Mouse (Mus musculus) right cerebral cortex, postnatal 25 days (tissue): ENCODE measurements around the gene Dlx6.
A peak's percentile ranks its signal among the peaks of the same experiment; 100 is the strongest.

Experiments used
- DNase-seq: peaks from one replicate; pipeline ENCODE4 v3.0.0; 2022

Dlx6 gene

DNA sequence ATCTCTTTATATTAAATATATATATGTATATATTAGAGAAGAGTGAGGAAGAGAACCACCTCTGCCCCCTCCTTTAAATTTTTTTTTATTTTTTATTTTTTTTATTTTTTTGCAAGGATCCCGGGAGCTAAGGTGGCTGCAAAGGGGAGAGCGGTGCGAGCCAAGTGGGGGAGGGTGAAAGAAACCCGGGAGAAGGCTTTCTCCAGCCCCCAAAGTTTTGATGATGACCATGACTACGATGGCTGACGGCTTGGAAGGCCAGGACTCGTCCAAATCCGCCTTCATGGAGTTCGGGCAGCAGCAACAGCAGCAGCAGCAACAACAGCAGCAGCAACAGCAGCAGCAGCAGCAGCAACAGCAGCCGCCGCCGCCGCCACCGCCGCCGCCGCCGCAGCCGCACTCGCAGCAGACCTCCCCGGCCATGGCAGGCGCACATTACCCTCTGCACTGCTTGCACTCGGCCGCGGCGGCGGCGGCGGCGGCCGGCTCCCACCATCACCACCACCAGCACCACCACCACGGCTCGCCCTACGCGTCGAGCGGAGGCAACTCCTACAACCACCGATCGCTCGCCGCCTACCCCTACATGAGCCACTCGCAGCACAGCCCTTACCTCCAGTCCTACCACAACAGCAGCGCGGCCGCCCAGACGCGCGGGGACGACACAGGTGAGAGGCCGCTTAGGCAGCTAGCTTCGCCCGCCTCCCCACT, at the start of gene Dlx6:
Dlx6 (plus strand) TSS at position 175 of the 711 bp plus-strand sequence.
- DNase-seq = no peak

DNA sequence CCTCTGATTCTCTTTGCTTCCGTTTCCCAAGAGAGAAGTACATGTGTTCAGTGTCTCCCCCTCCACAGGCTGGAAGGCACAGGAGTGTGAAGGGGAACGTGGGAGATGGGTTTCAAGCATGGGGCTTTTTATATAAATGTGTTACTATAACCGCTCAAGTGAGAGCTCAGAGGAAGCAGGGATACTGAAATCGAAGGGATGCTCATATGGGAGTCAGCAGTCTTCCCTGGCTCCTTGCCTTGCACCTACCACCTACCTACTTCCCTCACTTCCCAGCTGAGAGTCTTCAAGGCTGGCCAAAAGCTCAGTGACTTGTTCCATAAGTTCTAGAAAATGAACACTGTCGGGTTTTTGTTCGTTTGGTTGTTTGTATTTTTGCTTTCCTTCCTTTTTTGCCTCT, 46.3 kb upstream of the Dlx6 start:
- peak; percentile 36 for DNase-seq

DNA sequence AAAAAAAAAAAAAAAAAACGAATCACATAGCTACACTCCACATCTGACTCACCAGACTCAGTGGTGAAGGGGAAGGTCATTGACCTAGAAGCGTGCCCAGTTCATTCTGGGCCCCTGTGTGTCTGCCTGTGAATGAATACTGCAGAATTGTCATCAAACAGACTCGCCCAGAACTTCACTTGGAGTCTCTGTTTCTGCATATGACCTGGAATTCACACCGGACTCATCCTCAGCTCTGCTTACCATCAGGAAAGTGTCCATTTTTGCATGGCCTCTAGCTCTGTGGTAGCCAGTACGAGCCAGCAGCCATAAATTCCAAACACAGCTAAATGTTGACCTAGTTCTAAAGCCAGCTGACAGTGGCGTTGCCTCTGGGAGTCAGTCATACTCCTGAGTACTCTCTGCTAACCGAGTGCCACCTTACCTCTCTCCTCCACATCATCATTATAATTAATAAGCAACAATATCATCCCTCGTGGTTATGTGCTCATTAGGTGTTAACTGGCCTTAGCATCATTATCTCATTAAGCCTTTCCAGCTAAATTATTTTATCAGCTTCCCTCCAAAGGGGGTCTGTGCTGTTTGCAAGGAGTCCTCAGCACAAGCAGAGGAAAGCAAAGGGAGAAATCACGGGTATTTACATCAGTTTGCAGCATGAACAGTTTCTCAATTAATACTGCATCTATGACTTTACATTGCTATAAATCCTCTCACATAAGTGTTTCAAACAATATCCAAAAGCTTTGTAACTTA, 44.9 kb upstream of the Dlx6 start:
- no peak for DNase-seq

DNA sequence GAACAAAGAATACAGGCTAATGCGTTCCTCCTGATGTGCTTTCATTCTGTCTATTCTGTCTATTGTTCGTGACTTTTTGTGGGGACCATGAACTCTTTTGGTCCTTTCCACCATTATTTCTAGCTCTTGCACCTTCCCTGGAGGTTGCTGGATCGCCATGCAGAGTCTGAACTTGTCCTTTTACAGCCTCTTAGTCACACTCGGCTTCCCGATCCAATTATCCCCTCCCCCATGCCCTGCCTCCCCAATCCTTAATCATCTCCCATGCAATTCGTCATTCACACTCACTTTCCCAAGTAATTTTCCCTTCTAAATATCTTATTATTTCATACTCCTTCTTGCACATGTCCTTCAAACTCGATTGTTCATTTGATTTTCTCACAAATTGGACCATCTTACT, 44.0 kb upstream of the Dlx6 start:
- DNase-seq = no peak

DNA sequence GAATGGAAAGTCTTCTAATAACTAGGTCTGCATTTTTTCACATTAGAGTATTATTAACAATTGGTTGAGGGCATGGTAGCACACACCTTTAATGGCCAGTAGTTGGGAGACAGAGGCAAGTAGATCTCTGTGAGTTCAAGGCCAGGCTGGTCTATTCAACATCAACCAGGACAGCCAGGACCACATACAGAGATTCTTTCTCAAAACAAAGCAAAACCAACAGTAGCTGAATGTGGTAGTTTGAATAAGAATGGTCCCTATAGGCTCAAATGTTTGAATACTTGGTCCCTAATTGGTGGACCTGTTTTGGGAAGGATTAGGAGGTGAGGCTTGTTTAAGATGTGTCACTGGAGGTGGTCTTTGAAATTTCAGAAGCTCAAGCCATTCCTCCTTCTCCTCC, 37.8 kb upstream of the Dlx6 start:
- no peak for DNase-seq

DNA sequence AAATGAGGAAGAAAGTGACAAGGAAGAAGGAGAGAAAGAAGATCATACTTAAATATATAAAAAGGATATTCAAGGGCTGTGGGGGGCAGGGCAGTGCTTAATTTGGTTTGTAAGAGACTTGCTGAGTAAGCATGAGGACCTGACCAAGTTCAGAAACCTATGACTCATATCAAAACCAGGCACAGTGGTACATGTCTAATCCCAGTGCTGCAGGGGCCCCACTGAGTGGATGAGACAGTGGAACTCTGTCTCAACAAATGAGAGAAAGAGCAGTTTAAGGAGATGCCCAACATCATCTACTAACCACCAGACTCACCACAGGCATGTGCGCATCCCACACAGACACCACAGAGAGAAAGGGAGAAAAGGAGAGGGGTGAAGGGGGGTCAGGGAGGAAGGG, 36.3 kb upstream of the Dlx6 start:
- DNase-seq = no peak

DNA sequence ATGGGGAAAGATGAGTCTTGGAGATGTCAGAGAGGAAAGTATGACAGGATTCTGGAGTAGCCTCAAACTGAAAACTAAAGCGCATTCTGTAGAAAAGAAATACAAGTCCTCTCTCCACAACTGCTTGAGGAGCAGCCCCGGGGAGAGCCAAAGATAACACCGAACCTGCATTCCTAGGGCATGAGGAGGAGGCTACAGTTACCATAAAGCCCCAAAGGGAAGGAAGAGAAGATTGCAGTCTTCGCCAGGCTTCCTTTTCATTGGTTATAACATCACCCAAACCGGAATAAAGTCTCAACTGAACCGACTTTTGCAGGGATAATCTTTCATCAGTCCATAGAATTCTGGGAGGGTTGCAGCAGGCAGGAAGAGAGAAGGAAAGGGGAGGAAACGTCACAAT, 32.7 kb upstream of the Dlx6 start:
- DNase-seq = no peak

DNA sequence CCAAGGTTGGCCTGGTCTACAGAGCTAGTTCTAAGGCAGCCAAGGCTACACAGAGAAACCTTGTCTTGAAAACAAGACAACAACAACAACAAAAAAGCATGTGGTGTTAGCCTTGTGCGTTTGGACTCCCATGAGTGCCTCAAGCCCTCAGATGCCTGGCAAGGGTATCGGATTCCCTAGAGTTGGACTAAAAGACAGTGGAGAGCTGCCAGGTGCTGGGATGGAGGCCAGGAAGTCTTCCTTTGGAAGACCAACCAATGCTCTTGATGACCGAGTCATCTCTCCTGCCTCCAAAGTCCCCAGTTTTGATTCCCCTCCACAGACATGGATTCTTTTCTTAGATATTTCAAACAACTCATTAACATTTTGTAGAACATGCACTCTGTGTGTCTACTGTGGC, 29.8 kb upstream of the Dlx6 start:
- no peak for DNase-seq

DNA sequence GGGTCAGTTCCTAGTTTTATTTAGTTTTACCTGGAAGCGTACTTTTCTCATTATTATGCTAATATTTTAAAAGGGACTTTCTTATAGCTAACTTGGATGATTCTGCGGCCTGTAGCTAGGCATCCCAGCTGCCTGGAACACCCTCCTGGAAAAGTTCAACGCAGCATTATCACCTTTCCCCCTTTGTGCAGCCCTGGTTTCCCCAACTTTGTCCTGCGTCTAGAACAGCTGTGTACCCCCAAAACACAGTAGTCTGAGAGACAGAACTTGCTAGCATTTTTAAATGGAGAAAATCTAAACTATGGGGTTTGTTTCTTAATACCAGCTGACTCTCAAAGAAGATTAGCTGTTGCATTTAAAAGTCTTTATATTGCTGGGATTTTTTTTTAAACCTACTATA, 14.6 kb upstream of the Dlx6 start:
- DNase-seq = no peak

DNA sequence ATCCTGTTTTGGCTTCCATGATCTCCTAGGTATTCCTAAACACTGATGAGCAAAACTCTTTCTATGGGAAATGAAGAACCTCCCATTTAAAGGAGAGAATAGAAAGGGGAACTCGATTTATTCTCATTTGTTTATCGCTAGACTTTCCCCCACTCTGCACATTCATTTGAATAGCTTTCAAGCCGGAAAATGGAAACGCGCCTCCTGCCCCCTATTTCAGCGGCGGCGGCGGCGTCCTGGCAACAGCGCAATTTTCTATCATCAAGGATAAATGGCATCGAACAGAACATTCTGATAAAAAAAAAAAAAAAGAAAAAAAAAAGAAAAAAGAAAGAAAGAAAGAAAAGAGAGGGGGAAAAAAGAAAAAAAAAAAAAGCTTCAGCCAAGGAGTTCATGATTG, 13.4 kb upstream of the Dlx6 start:
- DNase-seq = no peak

DNA sequence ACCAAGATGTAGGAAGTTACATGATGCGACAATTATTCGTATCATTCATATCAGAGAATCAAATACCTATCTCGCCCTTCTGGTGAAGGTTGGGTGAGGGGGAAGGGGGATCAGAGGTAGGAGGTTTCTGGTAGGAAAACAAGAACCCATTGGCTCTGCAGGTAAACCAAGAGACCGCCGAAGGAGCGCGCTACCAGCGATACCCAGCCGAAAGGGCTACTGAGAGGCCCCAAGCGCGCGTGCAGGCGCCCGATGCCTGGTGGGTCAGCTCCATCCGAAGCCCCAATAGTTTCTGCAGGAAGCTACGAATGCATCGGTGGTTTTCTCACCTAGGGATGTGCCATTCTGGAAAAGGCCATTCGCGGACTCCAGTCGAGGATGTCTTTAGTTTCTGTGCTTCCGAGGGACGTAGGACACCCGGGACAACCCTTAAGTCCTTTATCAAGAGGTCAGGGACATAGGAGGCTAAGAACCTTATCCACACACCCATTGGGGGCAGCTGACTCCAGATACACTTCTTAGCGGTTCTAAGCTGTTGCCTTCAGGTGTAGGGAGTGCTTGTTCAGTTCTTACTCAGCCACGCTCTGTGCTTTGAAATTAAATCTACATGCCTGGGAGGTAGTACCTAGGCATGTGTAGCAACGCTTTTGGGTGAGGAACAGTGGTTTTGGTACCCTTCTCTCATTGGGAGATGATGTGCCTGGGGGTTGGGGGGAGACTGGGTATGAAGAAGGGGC, 12.6 kb upstream of the Dlx6 start:
- no peak for DNase-seq

DNA sequence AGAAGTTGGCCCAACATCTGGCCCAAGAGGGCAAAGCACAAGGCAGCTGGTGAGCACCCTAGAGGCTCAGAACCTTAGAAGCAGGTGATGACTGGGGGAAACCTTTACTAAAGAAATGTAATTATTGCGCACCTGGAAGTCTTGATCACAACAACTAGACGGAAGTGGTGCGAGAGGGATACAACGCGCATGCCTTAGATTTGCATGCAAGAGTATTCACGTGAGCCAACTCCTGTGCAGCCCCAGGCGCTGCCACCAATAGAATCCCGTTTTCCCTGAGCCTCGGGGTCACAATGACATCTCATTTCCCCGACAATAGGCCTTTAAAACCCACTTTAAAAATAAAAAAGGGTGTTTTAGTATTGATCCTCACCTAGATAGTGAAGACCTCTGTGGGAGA, 12.0 kb upstream of the Dlx6 start:
- DNase-seq = no peak

DNA sequence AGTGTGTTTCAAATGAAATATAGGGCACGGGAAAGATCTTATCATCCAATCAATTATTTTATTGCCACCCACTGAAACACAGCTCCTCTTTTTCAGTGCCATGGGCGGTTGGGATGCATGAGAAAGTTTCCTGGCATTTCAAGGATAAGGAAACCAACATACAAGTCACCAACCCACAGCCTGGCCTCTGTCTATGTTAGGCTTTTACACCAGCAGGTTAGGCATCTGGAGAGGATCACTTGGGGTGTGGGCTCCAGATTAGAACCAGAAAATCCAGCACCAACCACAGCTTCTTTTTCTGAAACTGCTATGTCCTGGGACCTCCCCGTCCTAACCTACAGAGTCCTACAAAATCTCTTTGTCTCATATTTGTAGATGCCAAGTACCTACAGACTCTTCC, 10.2 kb upstream of the Dlx6 start:
- DNase-seq = no peak

DNA sequence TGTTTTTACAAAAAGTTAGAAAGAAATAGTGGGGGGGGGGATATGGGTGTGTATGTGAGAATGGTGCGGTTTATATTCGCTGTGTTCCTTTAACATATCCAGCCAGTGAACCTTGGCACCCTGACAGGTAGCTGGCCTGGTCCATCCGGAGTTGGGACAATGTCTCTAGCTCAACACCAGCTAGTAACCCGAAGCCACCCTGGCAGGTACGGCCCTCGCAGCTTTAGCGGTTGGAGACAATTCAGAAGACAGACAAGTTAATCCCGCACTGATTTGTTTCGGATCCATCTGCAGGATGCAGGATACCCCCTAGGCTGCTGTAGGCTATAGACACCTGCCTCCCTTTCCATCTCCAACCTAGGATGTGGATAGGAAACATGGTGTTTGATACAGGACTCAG, 9.0 kb upstream of the Dlx6 start:
- DNase-seq = no peak

DNA sequence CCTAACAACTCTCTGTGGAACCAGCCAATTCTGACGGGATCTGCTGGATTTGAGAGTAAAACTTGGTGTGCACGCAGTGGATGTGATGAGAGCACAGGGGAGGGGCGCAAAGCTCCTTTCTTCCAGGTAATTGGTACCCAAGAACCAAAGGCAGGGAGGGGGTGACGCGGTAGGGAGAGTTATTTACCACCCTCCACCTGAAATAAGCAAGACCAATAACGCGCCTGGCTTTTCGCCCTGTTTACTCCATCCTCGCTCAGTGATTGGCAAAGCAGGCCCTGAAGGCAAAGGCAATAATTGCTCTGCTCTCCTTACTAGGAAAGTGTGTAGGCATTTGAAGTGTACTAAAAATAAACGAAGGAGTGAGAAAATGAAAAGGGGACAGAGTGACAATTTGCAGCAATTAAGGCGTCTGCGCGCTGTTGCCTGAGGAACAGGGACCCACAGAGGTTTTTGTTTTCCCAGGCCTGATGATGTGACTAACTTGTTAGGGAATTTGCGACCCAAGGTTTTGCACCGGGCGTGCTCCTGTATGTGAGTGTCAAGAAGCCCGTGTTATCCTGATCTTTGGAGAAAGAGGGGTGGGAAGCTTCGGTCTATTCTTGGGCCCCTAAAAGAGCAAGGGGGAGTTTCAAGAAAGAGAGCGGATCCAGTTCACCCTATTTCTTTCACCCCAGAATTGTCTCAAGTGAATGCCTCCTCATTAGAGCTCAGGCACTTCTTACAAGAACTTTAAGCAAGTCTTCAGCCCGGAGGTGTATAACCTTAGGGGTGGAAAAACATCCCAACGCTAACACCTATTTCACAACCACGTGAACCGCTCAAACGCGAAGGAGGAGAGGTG, 8.0 kb upstream of the Dlx6 start:
- no peak for DNase-seq

DNA sequence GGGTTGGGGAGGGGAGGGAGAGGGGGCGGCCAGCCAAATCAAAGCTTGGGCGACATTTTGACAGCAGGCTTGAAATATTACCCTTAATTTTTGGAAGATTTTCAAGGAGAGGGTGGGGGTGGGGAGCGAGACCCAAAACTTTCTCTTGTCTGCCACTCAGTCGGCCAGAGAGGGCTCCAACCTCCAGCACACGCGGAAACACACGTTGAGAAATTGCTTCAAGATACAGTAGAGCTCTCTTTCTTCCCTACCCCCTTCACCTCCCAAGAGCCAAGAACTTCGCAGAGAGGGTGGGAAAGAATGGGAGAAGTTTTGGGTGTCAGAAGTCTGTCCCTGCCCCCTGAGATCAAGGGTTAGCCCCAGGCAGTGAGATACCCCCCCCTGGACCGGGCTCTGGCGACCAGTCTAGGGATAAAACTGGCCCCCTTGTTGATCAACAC, 7.4 kb upstream of the Dlx6 start:
- DNase-seq = no peak

DNA sequence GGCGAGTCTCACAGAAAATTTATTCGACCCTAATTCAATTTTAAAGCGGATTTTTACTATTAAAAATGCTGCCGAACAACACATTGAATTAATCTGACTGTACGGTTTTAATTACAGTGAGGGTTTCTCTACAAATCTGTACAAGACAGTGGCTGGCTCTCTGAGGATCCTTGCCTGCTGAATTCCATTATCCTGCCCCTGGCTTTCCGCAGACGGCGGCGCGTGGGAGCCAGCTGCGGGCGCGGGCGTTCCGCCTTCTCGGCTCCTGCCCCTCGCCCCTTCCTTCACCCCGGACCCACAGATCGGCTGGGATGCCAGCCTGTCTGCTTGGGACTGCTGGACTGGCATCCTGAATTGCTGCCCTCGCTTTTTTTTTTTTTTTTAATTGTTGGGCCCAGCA, 6.8 kb upstream of the Dlx6 start:
- DNase-seq = no peak

DNA sequence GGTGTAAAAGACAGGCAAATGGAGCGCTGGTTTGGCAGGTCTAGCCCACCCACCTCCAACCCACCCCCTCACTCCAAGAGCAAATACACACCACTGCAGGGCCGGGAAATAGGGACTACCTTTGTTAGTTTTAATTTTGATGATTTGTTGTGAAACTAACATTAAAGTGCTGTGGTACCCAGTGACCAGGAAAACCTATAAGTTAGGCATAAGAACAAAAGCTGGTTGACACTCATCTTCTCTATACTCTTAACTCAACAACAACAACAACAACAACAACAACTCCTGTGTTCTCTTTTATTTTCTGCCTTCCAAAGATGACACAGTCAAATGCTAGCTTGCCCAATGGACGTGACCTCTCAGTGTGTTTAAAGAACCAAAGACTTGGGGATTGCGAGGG, 6.3 kb upstream of the Dlx6 start:
- DNase-seq = no peak

DNA sequence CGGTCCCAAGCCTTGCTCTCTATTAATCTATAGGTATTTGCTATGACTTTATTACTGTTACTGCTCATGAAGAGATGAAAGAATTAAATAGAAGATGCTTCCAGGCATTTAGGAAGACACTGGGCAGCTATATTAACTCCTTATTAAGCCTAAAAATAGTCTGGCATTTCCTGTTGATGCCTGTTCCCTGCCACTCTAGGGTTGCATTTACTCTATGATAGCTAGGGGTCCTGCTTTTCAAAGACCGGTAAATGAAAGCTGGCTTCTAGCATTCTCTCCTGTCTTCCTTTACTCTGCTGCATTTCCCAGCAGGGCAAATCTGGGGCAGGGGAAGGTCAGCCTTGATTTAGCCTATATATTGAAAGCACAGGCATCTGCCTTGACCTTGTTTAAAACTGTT, 5.4 kb upstream of the Dlx6 start:
- no peak for DNase-seq

DNA sequence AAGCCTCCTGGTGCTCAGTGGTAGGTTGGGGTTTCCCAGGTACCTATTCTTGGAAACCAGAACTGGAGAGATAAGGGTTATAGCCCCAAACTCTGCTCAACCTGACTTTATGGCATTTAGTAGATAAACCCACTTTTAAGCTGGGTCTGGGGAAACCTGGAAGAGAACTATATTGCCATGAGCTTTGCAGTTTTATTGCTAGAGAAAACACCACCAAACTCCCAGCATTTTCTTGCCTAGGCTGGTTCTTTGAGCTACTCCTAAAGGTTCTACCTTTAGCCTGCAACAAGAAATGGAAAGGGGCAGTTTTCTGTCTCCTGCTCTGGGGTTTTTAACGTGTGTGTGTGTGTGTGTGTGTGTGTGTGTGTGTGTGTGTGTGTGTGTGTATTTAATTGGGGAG, 4.6 kb upstream of the Dlx6 start:
- DNase-seq = no peak

DNA sequence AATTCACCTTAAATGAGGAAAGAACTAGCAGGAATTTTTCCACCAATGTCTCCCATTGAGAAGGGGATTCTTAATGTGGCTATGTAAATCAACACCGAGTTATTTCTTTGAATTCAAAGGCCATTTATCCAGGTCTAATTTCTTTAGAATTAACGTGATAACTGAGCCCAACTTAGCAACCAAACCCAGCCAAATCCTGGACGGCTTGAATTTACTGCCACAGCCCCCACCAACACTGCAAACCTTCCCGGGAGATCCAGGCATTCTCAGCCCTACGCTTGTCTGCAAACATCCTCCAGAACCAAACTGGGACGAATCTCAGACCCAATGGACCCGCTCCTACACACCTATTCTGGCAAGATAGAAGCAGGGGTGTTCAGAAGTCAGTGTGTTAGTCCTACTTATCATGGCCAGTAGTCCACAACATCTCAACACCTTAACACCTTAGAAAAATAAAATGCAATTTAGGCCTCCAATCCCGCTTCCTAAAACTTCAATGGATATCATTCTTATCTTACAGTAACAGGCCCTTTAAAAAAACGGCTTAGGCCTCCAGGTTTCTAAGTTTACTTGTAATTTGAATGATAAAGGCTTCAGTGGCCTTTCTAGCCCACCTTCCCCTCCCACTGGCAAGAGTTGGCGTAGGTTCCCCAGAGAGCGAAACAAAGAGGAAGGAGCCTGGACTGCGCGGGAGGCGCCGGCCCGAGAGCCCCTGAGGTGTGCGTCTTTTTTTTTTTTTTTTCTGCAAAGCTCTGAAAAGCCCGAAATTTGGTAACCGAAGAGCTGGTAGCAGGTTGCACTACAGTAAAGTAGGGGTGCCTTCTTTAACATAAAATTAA, 3.8 kb upstream of the Dlx6 start:
- no peak for DNase-seq

DNA sequence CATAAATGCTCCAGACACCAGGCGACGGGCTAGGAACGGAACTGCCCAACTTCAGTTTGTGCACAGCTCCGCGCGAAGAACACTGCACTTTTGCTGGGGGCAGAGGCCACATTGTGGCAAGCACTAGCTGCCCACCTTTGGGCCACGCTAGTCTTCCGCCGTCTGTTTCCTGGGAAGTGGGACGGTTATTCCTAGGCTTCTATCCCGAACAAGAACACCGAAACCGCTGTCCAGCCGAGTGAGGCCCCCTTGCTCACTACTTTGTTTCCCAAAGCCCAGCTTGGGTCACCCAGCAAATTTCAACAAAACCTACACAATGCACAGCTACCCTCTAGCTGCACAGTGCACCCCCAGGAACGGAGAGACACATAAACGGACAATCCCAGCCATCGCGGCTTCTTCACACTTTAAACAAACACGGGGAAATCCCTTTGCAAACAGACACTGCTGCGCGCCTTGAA, 3.2 kb upstream of the Dlx6 start:
- DNase-seq = no peak
